Mouse (Mus musculus) kidney, postnatal 25 days (tissue): ENCODE results near the gene Olfr1271.
"Not testable (repeated sequence)": the region's sequence is repeated elsewhere in the genome, so short reads cannot be mapped to it uniquely, and the experiment has no call there.

Experiments
- DNase-seq, 2 experiments: peaks; one replicate each; pipeline ENCODE4 v3.0.0; 2021; ENCODE audit warnings: mixed read lengths in 2 of 2

Olfr1271 gene

GRCm38 (mm10) chr2:90270932-90271331 lies at the start of gene Olfr1271:
Gene Olfr1271 (minus strand): TSS chr2:90271032.
- no peak for DNase-seq

- no peak for DNase-seq
Observed at GRCm38 (mm10) chr2:90292741-90293140, 21.9 kb upstream of the Olfr1271 start, which contains the start of gene Olfr1272. Gene Olfr1272 (minus strand): TSS chr2:90292841.

GRCm38 (mm10) chr2:90257492-90257891 lies 13.3 kb downstream of the Olfr1271 start, which contains the start of gene Olfr142:
Gene Olfr142 (minus strand): TSS chr2:90257592.
- DNase-seq = no peak

- not testable (repeated sequence) for DNase-seq
Observed at GRCm38 (mm10) chr2:90224393-90224792, 46.4 kb downstream of the Olfr1271 start, which contains the start of gene Olfr1506. Gene Olfr1506 (minus strand): TSS chr2:90224493.
